Mouse (Mus musculus): ENCODE data around the gene Pagr1b. TPM values are rescaled to one million over a fixed set of nuclear protein-coding genes. Genes with fewer than 3 reads are reported as not detected.

Pagr1b gene
- polyA plus RNA-seq, 1 experiment from 2014 or later: not detected

DNA sequence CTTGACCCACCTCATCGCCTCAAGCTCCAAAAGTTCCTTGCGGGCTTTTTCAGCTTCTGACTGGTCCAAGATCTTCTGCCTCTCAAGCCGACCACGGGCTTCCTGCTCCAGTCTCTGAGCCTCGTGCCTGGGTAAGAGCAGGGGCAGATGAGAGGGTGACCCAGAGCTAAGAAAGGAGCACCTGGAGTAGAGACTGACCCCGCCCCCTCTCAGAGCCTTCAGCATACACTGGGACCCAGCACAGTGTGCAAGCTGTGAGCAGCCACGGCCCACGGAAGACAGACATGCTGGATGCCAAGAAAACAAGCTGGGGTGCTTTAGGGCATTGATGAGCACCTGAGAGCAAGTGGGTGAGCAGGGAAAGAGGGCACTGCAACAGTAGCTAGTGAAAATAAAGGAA is 27.5 kb downstream of the Pagr1b start:
- Histone ChIP-seq H3K4me2 (replicated peaks; ENCODE audit: low read depth) (no peak overlapping the region), H3K36me3 (ENCODE audit: control insufficient read depth, insufficient read depth) (peaks cover 47% of the 10 kb centered on the region), H3K9me3 (ENCODE audit: control insufficient read depth) (no peaks in the 10 kb centered on the region), H3K4me3 (ENCODE audit: low read depth, low read length) (no peak overlapping the region), H3K27me3 (replicated peaks; ENCODE audit: control insufficient read depth, insufficient read depth, low read length) (no peaks in the 10 kb centered on the region), H3K4me1 (replicated peaks; ENCODE audit: control insufficient read depth, insufficient read depth, low read length) (no peaks in the 10 kb centered on the region), H3K27ac (ENCODE audit: low read depth, low read length) (no peak overlapping the region), H3K9ac (ENCODE audit: low read depth, low read length) (no peak overlapping the region)
- ATAC-seq: no peak
- 69% methylated on average over 8 of the region's 8 CpGs for WGBS
- no peak for TF ChIP-seq CTCF (IDR thresholded peaks at IDR 0.05; ENCODE audit: low read depth)

DNA sequence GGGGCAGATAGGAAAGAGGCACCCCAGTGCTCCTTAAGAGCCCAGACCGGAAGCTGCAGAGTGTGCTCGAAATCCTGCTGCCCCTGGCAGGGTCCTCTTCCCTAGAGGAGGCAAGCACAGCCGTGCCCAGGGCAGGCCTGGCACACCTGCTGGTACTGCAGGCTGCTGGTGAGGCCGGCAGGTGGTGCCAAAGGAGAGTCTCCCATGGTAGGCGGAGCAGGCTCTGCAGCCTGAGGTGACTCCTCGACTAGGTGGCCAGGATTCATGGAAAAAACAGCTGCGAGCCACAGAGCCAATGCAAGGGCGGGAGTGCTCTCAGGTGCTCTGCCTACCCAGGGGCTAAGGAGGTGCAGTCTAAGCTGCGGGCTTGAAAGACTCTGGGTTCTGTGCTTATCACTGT is 30.0 kb downstream of the Pagr1b start:
- ATAC-seq: peak; percentile 75
- TF ChIP-seq CTCF (IDR thresholded peaks at IDR 0.05; ENCODE audit: low read depth): peak; percentile 85
- H3K4me3 ChIP-seq (ENCODE audit: low read depth, low read length): no peak overlapping the region
- H3K36me3 ChIP-seq (ENCODE audit: control insufficient read depth, insufficient read depth): peaks cover 30% of the 10 kb centered on the region
- no peak overlapping the region for H3K27ac ChIP-seq (ENCODE audit: low read depth, low read length)
- H3K4me2 ChIP-seq (replicated peaks; ENCODE audit: low read depth): no peak overlapping the region
- 35% methylated on average over 9 of the region's 9 CpGs for WGBS
- no peaks in the 10 kb centered on the region for H3K9me3 ChIP-seq (ENCODE audit: control insufficient read depth)
- no peak overlapping the region for H3K9ac ChIP-seq (ENCODE audit: low read depth, low read length)
- H3K4me1 ChIP-seq (replicated peaks; ENCODE audit: control insufficient read depth, insufficient read depth, low read length): no peaks in the 10 kb centered on the region; the same call in 1 of the 2 replicates
- no peaks in the 10 kb centered on the region for H3K27me3 ChIP-seq (replicated peaks; ENCODE audit: control insufficient read depth, insufficient read depth, low read length)

DNA sequence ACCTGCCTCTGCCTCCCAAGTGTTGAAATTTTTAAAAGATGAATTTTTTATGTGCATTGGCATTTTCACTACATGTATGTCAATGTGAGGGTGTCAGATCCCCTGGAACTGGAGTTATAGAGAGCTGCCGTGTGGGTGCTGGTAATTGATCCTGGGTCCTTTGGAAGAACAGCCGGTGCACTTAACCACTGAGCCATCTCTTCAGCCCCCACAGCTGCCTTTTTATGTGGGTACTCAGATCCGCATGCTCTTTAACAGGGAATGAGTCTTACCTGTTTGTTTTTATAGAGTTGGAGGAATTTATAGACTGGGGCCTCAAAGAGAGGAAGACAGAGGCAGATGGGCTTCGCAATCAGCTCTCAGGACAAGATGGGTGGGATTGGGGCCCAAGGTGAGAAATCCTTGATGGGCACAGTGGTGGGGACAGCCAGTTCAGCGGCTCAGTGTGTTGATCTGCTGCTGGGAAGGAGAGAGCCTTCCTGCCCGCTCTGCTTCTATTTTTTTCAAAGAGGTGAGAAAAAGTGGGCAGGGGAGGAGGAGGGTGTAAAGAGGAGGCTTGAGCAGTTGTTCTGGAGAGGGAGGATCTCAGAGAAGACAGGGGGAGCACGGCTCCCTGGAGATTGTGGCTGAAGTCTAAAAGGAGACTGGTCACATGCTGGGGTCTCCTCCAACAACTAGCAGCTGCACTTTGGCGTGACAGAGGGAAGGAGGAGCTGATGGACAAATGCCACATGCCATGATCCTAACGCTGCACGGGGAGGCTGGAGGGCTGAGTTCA is 31.4 kb downstream of the Pagr1b start:
- 52% methylated on average over 10 of the region's 10 CpGs for WGBS
- H3K36me3 ChIP-seq (ENCODE audit: control insufficient read depth, insufficient read depth): peaks cover 33% of the 10 kb centered on the region
- no peaks in the 10 kb centered on the region for H3K9me3 ChIP-seq (ENCODE audit: control insufficient read depth)
- H3K4me1 ChIP-seq (replicated peaks; ENCODE audit: control insufficient read depth, insufficient read depth, low read length): no peaks in the 10 kb centered on the region; the same call in 1 of the 2 replicates
- TF ChIP-seq CTCF (IDR thresholded peaks at IDR 0.05; ENCODE audit: low read depth): no peak
- no peak overlapping the region for H3K9ac ChIP-seq (ENCODE audit: low read depth, low read length)
- no peak overlapping the region for H3K27ac ChIP-seq (ENCODE audit: low read depth, low read length)
- H3K27me3 ChIP-seq (replicated peaks; ENCODE audit: control insufficient read depth, insufficient read depth, low read length): no peaks in the 10 kb centered on the region
- ATAC-seq: no peak
- H3K4me3 ChIP-seq (ENCODE audit: low read depth, low read length): no peak overlapping the region
- H3K4me2 ChIP-seq (replicated peaks; ENCODE audit: low read depth): no peak overlapping the region

DNA sequence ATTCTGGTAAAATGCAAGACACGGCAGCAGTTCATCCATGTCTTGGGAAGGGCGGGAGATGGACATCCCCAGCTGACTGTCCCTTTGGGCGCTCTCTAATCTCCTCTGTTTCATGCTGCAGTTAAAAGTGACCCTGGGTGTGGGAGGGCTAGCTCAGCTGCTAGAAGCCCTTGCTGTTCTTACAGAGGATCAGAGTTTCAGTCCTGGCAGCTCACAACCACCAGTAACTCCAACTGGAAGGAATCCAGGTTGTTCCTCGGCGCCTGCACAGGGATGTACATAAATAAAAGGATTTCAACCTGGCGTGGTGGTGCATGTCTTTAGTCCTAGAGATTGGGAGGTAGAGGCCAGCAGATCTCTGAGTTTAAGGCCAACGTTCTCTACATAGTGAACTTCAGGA is 33.2 kb downstream of the Pagr1b start:
- H3K9ac ChIP-seq (ENCODE audit: low read depth, low read length): no peak overlapping the region
- H3K27me3 ChIP-seq (replicated peaks; ENCODE audit: control insufficient read depth, insufficient read depth, low read length): no peaks in the 10 kb centered on the region
- H3K27ac ChIP-seq (ENCODE audit: low read depth, low read length): no peak overlapping the region
- H3K4me3 ChIP-seq (ENCODE audit: low read depth, low read length): no peak overlapping the region
- TF ChIP-seq CTCF (IDR thresholded peaks at IDR 0.05; ENCODE audit: low read depth): no peak
- H3K36me3 ChIP-seq (ENCODE audit: control insufficient read depth, insufficient read depth): peaks cover 33% of the 10 kb centered on the region
- no peaks in the 10 kb centered on the region; the same call in 1 of the 2 replicates for H3K4me1 ChIP-seq (replicated peaks; ENCODE audit: control insufficient read depth, insufficient read depth, low read length)
- H3K4me2 ChIP-seq (replicated peaks; ENCODE audit: low read depth): no peak overlapping the region
- no peaks in the 10 kb centered on the region for H3K9me3 ChIP-seq (ENCODE audit: control insufficient read depth)
- WGBS: 84% methylated on average over 7 of the region's 7 CpGs
- ATAC-seq: no peak

DNA sequence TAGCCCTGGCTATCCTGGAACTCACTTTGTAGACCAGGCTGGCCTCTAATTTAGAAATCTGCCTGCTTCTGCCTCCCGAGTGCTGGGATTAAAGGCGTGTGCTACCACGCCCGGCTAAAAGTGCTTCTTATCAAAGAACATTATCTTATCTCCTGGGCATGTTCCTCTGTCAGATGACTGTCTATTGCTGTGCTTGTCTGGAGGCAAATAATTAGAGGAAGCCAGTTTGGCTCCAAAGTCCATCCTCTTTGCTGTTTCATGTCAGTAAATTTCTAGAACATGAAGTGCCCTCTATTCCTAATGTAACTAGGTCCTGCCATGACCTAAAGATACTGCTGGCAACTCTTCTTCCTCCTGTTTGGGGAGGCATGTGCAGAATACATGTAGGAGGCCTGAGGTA is 34.2 kb downstream of the Pagr1b start:
- H3K4me3 ChIP-seq (ENCODE audit: low read depth, low read length): no peak overlapping the region
- no peak overlapping the region for H3K9ac ChIP-seq (ENCODE audit: low read depth, low read length)
- ATAC-seq: peak; percentile 14; the same call in 1 of the 2 replicates
- TF ChIP-seq CTCF (IDR thresholded peaks at IDR 0.05; ENCODE audit: low read depth): no peak
- H3K27me3 ChIP-seq (replicated peaks; ENCODE audit: control insufficient read depth, insufficient read depth, low read length): no peaks in the 10 kb centered on the region
- no peaks in the 10 kb centered on the region; the same call in 1 of the 2 replicates for H3K4me1 ChIP-seq (replicated peaks; ENCODE audit: control insufficient read depth, insufficient read depth, low read length)
- peaks cover 27% of the 10 kb centered on the region for H3K36me3 ChIP-seq (ENCODE audit: control insufficient read depth, insufficient read depth)
- H3K9me3 ChIP-seq (ENCODE audit: control insufficient read depth): no peaks in the 10 kb centered on the region
- no peak overlapping the region for H3K4me2 ChIP-seq (replicated peaks; ENCODE audit: low read depth)
- WGBS: 56% methylated on average over 4 of the region's 4 CpGs
- H3K27ac ChIP-seq (ENCODE audit: low read depth, low read length): peak overlapping the region; percentile 57; the same call in 1 of the 2 replicates

DNA sequence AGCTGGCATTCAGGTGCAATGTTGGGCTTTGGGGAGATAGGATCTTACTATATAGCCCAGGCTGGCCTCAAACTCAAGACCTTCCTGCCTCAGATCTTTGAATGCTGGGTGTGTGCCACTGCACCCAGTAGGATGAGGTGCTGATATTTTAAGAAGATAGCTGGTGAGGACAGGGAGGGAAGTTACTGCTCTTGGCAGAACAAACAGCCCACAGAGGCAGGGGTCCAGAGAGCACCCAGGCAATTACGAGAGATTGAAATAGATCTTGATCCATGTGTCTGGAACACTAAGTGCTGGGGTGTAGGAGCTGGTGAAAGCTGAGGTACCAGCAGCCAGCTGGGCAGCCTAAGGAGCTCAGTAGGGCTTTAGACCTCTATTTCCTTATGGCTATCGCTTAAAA is 34.7 kb downstream of the Pagr1b start:
- Histone ChIP-seq H3K9ac (ENCODE audit: low read depth, low read length) (no peak overlapping the region), H3K27me3 (replicated peaks; ENCODE audit: control insufficient read depth, insufficient read depth, low read length) (no peaks in the 10 kb centered on the region), H3K4me3 (ENCODE audit: low read depth, low read length) (no peak overlapping the region), H3K4me2 (replicated peaks; ENCODE audit: low read depth) (no peak overlapping the region), H3K36me3 (ENCODE audit: control insufficient read depth, insufficient read depth) (peaks cover 23% of the 10 kb centered on the region), H3K4me1 (replicated peaks; ENCODE audit: control insufficient read depth, insufficient read depth, low read length) (no peaks in the 10 kb centered on the region; the same call in 1 of the 2 replicates), H3K27ac (ENCODE audit: low read depth, low read length) (no peak overlapping the region), H3K9me3 (ENCODE audit: control insufficient read depth) (no peaks in the 10 kb centered on the region)
- WGBS: 83% methylated on average over 2 of the region's 2 CpGs
- no peak for ATAC-seq
- no peak for TF ChIP-seq CTCF (IDR thresholded peaks at IDR 0.05; ENCODE audit: low read depth)

Data from intestine, postnatal 0 days (tissue).